Mouse (Mus musculus) megakaryocyte, adult 5-6 weeks (primary cell): ENCODE measurements at regions not wholly inside any gene's neighbourhood (a gene's known extent, or its start where the extent isn't known, plus 50 kb on each side); places are given as distances from the start of the nearest gene placed in this dataset.
"Not testable (repeated sequence)": the region's sequence is repeated elsewhere in the genome, so short reads cannot be mapped to it uniquely, and the experiment has no call there.

Experiments used
- ATAC-seq: 2 replicates; pipeline ENCODE4 v1.8.0; 2016; ENCODE audit warnings: mild to moderate bottlenecking, inconsistent platforms; ENCODE audit not compliant: poor library complexity, severe bottlenecking

DNA sequence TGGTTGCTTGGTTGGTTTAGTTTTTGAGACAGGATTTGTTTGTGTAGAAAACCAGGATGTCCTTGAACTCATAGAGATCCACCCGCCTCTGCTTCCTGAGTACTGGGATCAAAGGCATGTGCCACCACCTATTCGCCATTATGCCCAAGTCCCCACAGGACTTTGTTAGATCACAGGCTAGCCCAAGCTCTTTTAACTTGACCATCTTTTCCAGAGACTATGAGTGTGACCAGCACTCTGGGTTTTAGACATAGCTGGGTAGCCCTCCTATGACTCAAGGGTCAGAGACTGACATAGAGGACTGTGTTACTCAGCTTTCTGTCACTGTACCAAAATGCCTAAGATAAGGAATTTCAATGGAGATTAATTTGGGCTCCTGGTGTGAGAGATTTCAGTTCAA, 295.3 kb upstream of the Kdm8 start:
- no peak for ATAC-seq

DNA sequence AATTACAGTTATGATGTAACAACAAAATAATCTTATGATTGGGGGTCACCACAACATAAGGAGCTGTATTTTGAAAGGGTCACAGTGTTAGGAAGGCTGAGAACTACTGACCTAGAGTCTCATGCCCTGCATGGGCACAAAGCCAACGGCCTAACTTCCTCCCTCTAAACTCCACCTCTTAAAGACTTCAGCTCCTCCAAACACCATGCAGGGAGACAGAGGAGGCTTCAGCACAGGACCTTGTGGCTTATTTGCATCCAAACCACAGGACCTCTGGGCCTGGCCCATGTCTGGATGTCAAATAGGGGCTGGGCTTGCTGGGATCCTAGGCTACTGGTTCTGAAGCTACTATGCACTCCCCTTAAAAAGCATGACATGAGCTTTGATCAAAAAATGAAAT, 294.7 kb upstream of the Kdm8 start:
- ATAC-seq = no peak

DNA sequence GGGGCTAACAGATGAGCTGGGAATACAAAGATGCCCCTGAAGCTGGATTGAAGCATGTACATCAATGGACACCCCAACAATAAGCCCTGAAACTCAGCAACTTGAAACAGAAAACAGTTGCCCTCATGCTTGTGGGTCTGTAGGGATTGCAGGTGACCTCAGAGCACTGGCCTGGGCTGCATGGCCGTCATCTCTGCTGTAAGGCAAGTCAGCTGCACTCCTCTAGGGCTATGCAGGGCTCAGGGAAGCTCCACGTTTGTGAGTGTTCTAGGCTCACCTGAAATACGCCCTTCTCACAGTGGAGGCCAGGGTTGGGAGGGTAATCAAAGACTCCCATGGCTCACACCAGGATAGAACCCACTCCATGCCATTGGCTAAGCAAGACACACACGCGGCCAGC, 292.2 kb upstream of the Kdm8 start:
- ATAC-seq = no peak

DNA sequence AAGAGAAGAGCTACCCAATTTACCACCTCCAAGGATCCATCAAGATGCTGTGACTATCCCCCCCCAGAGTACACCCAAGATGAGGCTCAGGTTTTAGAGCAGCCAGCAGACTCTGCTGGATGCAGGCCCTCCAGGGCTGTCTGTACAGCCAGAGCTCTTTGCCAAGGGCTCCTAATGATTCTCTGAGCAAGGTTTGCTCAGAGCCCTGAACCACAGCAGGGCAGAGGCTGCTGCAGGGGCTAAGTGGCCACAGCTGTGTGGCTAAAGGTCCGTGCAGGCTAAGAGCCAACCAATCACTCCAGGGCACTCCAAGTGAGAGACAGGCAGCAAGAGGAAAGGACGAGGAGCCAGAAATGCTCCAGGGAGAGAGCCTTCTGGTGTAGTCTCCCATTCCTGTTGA, 289.2 kb upstream of the Kdm8 start:
- ATAC-seq = no peak

DNA sequence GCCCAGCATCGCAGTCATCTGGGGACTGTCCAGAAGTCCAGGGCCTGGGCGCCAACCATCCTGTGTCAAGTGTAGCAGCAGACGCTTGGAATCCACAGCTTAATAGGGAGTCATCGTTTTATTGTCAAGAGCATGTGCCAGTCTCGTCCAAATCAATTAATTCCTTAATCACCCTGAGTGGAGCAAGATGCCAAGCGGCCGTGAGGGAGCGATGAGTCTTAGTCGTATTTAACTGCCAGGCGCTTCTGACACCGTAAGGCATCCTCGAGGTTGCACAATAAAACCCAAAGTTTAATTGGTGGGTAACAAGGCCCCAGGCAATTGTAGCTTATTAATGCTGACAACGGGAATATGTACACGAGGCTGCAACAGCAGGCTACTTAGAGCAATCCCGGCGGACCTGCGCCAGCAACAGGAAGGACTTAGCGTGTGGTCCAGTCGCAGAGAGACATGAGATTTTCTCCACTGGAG, 277.6 kb upstream of the Kdm8 start:
- ATAC-seq = no peak

DNA sequence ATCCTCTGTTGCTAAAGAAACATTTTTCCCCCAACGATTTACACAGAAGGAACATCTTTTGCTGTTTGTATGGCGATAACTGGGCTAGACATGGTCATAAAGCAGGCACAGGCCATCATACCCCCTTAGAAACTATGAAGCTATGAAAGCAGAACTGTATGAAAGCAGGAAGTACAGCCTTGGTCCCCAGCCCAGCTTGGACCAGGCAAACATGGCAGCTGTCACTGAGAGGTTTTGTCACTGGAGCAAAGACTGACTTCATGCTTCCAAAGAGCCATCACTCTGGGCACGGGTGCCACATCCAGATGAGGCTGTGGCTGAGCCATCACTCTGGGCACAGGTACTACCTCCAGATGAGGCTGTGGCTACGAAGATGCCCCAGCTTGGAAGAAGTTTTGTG, 276.8 kb upstream of the Kdm8 start:
- ATAC-seq = no peak

DNA sequence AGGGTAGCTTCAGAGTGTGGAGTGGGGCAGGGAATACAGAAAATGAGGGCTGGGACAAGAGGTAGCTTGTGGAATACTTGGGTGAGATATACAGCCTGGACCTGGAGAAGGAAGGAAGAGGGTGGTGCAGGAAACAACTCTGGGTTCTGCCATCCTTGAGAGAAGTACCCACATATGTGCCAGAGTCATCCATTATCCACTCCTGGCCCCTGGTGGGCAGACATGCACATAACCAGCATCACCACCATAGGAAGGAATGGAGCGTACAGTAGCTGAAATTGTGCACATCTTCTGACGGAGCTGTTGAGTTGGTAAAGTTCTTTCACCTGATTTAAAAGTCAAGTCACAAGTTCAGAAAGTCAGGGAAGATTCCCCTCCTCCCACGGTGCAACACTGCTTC, 262.9 kb upstream of the Kdm8 start:
- ATAC-seq = no peak; the same call in 1 of the 2 replicates

DNA sequence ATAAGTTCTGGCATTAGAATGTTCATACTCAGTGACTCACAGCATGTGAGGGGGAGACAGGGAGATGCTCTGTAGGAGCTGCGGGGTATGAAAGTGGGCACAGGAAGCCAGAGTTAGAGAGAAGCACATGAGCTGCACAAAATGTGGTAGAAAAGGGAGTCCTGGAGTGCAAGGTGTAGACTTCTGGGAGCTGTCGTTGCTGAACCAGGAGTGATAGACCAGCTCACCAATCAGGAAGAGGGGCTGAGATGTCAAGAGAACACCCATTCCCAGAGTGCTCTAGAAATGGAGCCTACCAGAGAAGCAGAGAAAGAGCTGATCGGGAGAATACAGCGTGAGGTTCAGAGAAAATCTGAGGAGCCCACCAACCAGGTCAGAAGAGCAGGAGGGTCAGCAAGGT, 262.2 kb upstream of the Kdm8 start:
- no peak for ATAC-seq

DNA sequence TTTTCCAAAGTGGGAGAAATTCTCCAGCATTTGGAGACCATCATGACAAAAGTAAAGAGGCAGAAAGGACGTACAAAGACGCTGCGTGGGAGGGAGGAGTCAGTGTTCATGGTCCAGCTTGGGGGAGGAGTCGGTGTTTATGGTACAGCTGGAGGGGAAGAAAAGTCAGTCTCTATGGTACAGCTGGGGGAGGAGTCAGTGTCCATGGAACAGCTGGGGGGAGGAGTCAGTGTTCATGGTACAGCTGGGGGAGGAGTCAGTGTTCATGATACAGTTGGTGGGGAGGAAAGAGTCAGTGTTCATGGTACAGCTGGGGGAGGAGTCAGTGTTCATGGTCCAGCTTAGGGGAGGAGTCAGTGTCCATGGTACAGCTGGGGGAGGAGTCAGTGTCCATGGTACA, 261.5 kb upstream of the Kdm8 start:
- ATAC-seq = not testable (repeated sequence)

DNA sequence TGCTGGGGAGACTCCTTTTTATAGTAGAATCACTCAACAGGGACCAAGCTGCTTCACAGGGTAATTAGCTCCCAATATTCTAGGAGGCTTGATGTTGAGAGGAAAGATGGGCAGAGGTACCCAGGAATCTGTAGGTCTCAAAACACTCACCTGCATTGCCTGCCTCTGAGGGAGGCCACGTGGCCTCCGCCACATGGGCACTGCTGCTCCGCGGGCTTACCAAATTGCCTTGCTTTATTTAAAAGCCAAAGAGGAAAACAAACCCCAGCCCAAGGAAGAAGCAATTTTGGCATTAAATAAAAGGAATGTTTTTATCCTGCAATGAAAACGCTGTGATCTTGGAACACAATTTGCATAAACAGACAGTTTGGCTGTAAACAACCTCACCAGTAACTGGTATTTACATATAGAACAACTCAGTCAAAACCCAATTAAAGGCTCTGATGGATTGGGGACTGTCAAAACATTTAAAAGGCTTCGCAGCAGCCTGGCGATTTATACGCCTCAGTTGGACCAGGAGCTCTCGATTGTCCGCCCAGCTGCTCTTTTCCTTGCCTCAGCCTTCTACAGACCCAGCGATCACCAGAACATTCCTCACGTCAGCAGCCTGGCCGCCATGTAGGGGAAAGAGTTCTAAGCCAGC, 259.3 kb upstream of the Kdm8 start:
- no peak for ATAC-seq

DNA sequence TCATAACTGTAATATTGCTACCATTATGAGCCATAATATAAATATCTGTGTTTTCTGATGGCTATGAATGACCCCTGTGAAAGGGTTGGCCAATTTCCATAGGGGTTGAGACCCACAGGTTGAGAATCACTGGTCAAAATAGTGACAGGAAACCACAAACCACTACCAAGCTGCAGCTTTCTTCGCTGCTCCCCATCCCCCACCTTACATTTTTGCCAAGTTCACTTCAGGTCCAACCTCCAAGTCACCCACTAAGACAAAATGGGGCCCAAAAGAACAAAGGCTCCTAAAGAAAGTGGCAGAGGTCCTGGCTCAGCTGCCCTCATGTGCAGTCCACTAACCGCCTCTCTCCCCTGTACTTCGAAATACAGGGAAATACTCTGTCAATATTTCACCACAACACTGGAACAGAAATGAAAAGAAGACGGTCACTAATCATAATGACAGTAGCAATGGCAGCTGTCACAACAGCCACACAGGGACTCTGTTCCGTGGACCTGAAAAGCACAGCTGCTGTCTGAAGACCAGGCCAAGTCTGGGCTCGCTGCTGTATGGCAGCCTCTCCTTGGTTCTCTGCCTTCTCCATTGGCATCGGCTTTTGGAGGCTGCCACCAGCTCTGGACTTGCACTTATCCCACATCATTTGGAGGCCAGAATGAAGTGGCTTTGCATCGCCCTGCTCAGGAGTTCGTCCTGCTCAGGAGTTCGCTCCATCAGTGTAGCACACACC, 257.3 kb upstream of the Kdm8 start:
- ATAC-seq = no peak

DNA sequence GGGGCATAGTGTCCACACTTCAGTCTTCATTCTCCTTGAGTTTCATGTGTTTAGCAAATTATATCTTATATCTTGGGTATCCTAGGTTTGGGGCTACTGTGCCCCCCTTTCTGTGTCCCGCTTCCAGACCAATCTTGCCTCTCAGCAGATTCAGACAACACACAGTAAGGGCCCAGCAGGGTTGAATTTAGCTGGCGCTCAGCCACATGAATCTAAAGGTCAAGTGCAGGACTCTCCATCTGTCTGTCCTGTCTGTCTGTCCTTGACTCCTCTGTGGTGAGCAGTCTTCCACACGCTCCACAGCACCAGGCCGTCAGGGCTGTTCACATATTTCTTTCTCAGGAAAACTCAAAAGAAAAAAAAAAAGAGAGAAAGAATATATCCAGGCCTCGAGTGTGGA, 255.5 kb upstream of the Kdm8 start:
- ATAC-seq = no peak

DNA sequence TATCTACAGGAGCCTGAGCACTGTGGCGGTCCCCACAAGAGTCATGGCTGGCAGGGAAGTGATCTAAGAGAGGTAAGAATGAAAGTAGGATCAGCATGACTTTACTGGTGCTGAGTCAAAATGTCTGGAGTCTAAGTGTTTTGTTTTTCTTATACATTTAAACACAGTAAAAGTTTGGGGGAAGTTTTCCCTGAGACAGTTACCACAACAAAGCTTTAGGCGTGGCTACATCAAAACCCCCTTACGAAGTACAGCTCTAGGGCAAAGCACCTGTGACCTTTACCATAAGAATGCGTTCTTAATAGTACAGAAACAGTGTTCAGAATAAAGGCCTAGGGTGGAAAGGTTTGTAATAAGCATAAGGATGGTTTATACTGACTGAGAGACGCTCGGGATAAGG, 254.4 kb upstream of the Kdm8 start:
- no peak for ATAC-seq

DNA sequence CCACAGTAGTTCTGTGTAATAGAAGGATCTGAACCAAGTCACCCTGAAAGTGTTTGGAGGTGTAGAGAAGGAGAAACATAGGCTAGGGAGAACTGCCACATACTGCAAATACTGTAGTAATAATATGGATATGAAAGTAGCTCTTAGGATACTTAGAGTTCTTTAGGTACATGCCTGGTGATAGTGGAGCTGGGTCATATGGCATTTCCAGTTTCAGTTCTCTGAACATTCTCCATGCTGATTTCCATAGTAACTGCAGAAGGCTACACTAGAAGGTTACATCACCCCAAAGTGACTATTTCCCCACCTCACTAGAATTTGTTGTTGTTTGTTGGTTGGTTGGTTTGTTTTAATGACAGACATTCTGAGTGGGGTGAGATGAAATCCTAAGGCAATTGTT, 253.2 kb upstream of the Kdm8 start:
- ATAC-seq = peak; percentile 60

DNA sequence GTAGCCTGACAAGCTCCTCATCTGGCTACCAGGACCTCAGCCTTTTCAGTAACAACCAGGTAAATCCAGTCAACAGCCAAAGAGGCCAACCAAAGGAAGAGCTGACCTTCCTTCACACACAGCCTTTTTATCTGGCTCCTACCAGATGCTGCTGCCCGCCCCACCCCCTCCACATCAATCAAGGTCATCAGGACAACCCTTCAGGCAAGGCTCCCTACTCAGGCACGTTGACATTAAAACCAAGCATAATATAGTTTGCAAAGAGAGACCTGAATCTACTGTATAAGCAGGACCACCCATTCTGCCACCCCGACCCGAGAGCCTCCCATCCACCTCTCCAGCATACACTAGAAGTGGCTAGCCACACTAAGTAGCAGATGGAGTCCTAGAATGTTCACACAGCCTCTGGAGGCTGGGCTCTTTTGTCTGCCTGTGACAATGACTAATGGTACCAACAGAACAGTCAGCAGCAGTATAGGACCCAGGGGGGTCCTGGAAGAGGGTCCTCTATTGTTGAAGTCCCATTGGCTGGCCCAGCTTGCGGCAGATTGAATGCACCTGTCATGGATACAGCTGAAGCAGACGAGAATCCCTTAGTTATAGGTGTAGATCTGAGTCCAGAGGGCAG, 233.0 kb upstream of the Kdm8 start:
- ATAC-seq = no peak

DNA sequence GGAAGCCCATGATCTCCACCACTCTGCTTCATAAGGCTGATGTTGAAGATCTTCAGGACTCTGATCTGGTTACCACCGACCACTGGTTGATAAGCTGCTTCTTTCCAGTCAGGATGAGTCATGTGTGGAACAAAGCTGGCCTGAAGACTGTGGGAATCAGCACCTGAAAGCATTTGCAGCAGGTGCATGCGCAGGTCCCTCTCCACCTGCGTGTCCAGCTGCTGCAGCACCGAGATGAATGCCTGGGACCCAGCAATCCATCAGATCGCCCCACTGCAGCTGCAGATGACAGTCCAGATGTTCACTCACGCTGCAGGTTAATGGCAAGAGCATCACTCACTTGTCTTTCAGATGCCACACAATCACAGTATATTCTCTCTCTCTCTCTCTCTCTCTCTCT, 230.4 kb upstream of the Kdm8 start:
- no peak for ATAC-seq

DNA sequence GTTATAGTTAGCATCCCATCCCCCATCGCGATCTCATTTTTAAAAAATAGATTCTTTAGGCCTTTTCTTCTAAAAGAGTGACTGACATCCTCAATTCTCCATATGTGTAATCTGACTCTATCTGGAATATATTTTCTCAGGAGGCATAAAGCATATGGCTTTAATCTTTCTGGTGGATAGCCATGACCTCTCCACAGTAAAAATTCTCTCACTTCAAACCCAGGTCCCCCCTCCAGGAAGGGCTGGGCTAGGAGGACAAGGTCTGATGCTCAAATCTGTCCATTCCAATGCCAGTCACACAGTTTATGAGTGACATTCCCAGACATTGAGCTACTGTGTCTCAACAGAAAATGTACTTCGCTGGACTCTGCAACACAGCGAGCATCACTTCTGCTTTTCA, 226.8 kb upstream of the Kdm8 start:
- no peak for ATAC-seq

DNA sequence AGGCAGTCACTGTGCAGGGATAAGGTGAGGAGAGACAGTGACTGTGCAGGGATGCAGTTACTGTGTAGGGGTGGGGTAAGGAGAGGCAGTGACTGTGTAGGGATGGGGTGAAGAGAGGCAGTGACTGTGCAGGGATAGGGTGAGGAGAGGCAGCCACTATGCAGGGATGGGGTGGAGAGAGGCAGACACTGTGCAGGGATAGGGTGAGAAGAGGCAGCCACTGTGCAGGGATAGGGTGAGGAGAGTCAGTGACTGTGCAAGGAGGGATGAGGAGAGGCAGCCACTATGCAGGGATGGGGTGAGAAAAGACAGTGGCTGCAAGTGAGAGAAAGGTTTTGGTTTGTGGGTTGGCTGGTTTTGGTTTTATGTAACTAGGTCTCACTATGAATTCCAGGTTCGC, 221.8 kb upstream of the Kdm8 start:
- ATAC-seq = no peak

DNA sequence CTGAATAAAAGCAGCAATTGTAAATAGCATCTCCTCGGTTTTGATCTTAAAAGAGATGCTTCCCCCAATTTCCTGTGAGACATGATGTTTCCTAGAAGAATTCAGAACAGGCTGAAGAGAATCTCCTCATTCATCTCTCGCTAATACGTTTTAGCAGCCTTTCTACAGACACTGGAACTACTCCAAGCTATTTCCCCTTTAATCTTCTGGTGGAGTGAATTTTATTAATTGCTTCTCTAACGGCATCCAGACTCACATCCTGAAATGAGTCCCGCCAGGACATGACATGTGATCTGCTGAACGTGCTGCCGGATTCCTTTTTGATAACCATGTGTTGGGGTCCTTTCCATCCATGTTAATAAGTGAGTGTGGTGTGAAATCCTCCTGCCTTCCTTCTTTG, 209.6 kb upstream of the Kdm8 start:
- ATAC-seq = no peak

DNA sequence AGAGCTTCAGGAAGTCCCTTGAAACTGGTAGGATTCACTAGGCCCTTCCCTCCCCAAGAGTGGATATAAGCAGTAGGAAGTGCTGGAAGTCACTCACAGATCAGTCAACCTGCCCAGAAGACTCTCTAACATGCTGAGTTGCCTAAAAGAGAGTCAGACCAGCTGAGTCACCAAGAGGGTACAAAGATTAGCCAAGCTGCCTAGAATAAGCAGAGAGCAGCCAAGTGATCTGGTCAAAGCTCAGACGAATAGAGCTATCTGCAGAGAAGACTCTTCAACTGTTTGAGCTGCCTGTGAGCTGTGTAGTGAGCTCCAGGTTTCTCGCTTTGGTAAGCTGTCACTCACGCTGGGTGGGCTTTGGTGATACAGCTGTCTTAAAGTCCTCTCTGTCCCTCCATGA, 207.4 kb upstream of the Kdm8 start:
- no peak for ATAC-seq

DNA sequence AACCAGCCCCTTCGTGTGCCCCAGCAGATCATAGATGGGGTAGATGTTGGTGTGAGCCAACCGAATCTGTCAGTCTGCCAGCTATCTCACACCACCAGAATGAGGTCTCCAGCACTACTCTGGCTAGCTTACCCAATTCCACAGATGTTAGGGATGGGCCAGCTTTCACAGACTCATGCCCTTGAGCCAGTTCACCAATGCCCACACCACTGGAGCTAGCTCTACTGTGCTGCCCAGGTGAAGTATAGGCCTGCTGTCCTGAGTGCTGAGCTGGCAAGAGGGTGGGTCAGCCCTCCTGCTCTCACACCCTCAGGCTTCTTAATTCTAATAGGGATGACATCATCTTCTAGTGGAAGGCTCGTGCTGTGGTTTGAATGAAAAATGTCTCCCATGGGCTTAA, 201.5 kb upstream of the Kdm8 start:
- ATAC-seq = no peak

DNA sequence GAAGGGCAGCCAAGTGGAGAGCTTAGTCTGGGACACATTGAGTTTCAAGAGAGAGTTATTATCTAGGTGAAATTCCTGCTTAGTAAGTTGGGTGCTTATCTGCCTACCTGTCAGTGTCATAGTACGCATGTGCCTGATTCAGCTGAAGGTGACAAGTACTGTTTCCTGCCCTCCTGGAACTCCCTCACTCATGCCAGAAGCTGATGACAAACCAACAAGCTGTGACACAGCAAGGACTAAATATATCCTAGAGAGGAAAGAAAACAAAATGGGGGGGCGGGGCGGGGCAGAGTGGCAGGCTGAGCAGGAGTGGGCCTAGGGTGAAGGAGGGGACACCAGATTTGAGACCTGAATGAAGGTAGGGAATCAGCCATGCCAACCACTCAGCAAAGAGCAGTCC, 196.1 kb upstream of the Kdm8 start:
- no peak for ATAC-seq
